Mouse (Mus musculus) cerebellum, adult 2 months (tissue): ENCODE data around the gene Srp68.

ENCODE experiments used
- CTCF ChIP-seq: fragments of 200-500 bp; IDR thresholded peaks from 2 replicates; pipeline ENCODE4 v1.5.1; 2011; ENCODE audit warnings: low read depth, mild to moderate bottlenecking, control low read depth, low read length, moderate library complexity, borderline replicate concordance; ENCODE audit not compliant: insufficient read depth
- POLR2A ChIP-seq: fragments of 200-500 bp; IDR thresholded peaks from 2 replicates; pipeline ENCODE4 v1.6.1; 2011; ENCODE audit warnings: low read length, control low read depth, borderline replicate concordance; ENCODE audit not compliant: insufficient read depth

- no peak for TF ChIP-seq POLR2A
- TF ChIP-seq CTCF: no peak
Observed at GRCm38 (mm10) chr11:116216549-116216948, 57.5 kb downstream of the Srp68 start.
